Mouse (Mus musculus) stomach, postnatal 0 days (tissue): ENCODE data around the gene Dusp7.

Source experiments
- CTCF ChIP-seq: IDR thresholded peaks from 2 replicates; pipeline ENCODE4 v1.5.1; 2016; ENCODE audit warnings: antibody characterized with exemption, low read depth, mild to moderate bottlenecking, moderate library complexity
- EP300 ChIP-seq: optimal IDR thresholded peaks from 2 replicates; pipeline ENCODE3; 2016; ENCODE audit warnings: antibody characterized with exemption

GRCm38 (mm10) chr9:106421865-106422160 is 53.4 kb downstream of the Dusp7 start:
- TF ChIP-seq EP300 (no peak), CTCF (peak; percentile 98)
